Mouse (Mus musculus) cerebellum, adult 11-12 months (tissue): ENCODE data around the gene Pear1.
A peak's percentile ranks its signal among the peaks of the same experiment; 100 is the strongest.
"Not testable (repeated sequence)": the region's sequence is repeated elsewhere in the genome, so short reads cannot be mapped to it uniquely, and the experiment has no call there.

ENCODE experiments used
- DNase-seq: peaks from one replicate; pipeline ENCODE4 v3.0.0; 2022

Pear1 gene

GRCm38 (mm10) chr3:87824206-87824605 is at the start of gene Pear1:
TSS of gene Pear1 (minus strand) at chr3:87824306.
- not testable (repeated sequence) for DNase-seq

- not testable (repeated sequence) for DNase-seq
Observed at GRCm38 (mm10) chr3:87864111-87864510, 40.0 kb upstream of the Pear1 start.

- peak; percentile 34 for DNase-seq
Observed at GRCm38 (mm10) chr3:87859813-87860212, 35.7 kb upstream of the Pear1 start.

GRCm38 (mm10) chr3:87857666-87858065 is 33.6 kb upstream of the Pear1 start:
- no peak for DNase-seq

GRCm38 (mm10) chr3:87855936-87856335 is 31.8 kb upstream of the Pear1 start:
- DNase-seq, result no peak

GRCm38 (mm10) chr3:87854795-87855568 is 30.9 kb upstream of the Pear1 start:
- no peak for DNase-seq

GRCm38 (mm10) chr3:87849117-87849516 is 25.0 kb upstream of the Pear1 start:
- DNase-seq, result no peak

- no peak for DNase-seq
Observed at GRCm38 (mm10) chr3:87847680-87848079, 23.6 kb upstream of the Pear1 start.

- no peak for DNase-seq
Observed at GRCm38 (mm10) chr3:87846650-87847110, 22.6 kb upstream of the Pear1 start, which contains the start of gene Sh2d2a. TSS of gene Sh2d2a (plus strand) at chr3:87846755.

GRCm38 (mm10) chr3:87846186-87846585 is 22.1 kb upstream of the Pear1 start:
- DNase-seq, result no peak

- DNase-seq, result no peak
Observed at GRCm38 (mm10) chr3:87844981-87845380, 20.9 kb upstream of the Pear1 start.

- DNase-seq, result no peak
Observed at GRCm38 (mm10) chr3:87840858-87841257, 16.8 kb upstream of the Pear1 start.

- no peak for DNase-seq
Observed at GRCm38 (mm10) chr3:87838622-87839021, 14.5 kb upstream of the Pear1 start.

- no peak for DNase-seq
Observed at GRCm38 (mm10) chr3:87833482-87833881, 9.4 kb upstream of the Pear1 start.

GRCm38 (mm10) chr3:87832109-87832859 is 8.2 kb upstream of the Pear1 start:
- DNase-seq, result no peak

GRCm38 (mm10) chr3:87829025-87829424 is 4.9 kb upstream of the Pear1 start:
- DNase-seq, result no peak

- no peak for DNase-seq
Observed at GRCm38 (mm10) chr3:87828435-87828834, 4.3 kb upstream of the Pear1 start.

- no peak for DNase-seq
Observed at GRCm38 (mm10) chr3:87818226-87818625, 5.9 kb downstream of the Pear1 start.

GRCm38 (mm10) chr3:87816646-87817093 is 7.4 kb downstream of the Pear1 start:
- DNase-seq, result peak; percentile 46

GRCm38 (mm10) chr3:87816166-87816565 is 7.9 kb downstream of the Pear1 start:
- DNase-seq, result no peak

- DNase-seq, result no peak
Observed at GRCm38 (mm10) chr3:87812873-87813272, 11.2 kb downstream of the Pear1 start.

GRCm38 (mm10) chr3:87812413-87812812 is 11.7 kb downstream of the Pear1 start:
- DNase-seq, result no peak

GRCm38 (mm10) chr3:87811297-87811696 is 12.8 kb downstream of the Pear1 start:
- DNase-seq, result no peak
